Mouse (Mus musculus) liver, postnatal 0 days (tissue): ENCODE measurements at regions not wholly inside any gene's neighbourhood (a gene's known extent, or its start where the extent isn't known, plus 50 kb on each side); places are given as distances from the start of the nearest gene placed in this dataset.
A peak's percentile ranks its signal among the peaks of the same experiment; 100 is the strongest.

ENCODE experiments used
- ATAC-seq: fragments of 200-750 bp; cut with Nextera tagmentation; 2 replicates; pipeline ENCODE4 v1.8.0; 2017; ENCODE audit warnings: mild to moderate bottlenecking, moderate library complexity
- DNase-seq: peaks from one replicate; pipeline ENCODE4 v3.0.0-alpha.2; 2016
- H3K27ac ChIP-seq: fragments of 300-500 bp; sonication (generic); 2 replicates; pipeline ENCODE4 v1.5.1; 2014; ENCODE audit warnings: antibody characterized with exemption, moderate library complexity, mild to moderate bottlenecking, low read depth
- H3K27me3 ChIP-seq: fragments of 300-500 bp; sonication (generic); 2 replicates; pipeline ENCODE4 v1.6.1; 2014; ENCODE audit warnings: low read length, control low read depth, mixed read lengths; ENCODE audit not compliant: insufficient read depth
- H3K36me3 ChIP-seq: fragments of 300-500 bp; sonication (generic); replicated peaks from 2 replicates; pipeline ENCODE4 v1.6.1; 2014; ENCODE audit warnings: mild to moderate bottlenecking, control low read depth, low read length, moderate library complexity, mixed read lengths; ENCODE audit not compliant: insufficient read depth
- H3K4me1 ChIP-seq: fragments of 300-500 bp; sonication (generic); 2 replicates; pipeline ENCODE4 v1.6.1; 2014; ENCODE audit warnings: antibody characterized with exemption, mild to moderate bottlenecking, control low read depth; ENCODE audit not compliant: insufficient read depth
- H3K4me2 ChIP-seq: fragments of 300-500 bp; sonication (generic); 2 replicates; pipeline ENCODE4 v1.6.1; 2014; ENCODE audit warnings: low read depth, mild to moderate bottlenecking, low read length, moderate library complexity, mixed read lengths
- H3K4me3 ChIP-seq: fragments of 300-500 bp; sonication (generic); 2 replicates; pipeline ENCODE4 v1.5.1; 2014; ENCODE audit warnings: low read depth, low read length
- H3K9ac ChIP-seq: fragments of 300-500 bp; sonication (generic); replicated peaks from 2 replicates; pipeline ENCODE4 v1.6.1; 2014; ENCODE audit warnings: mild to moderate bottlenecking, moderate library complexity
- H3K9me3 ChIP-seq: fragments of 300-500 bp; sonication (generic); 2 replicates; pipeline ENCODE4 v1.6.1; 2016; ENCODE audit warnings: mild to moderate bottlenecking, control low read depth, low read length, mixed read lengths
- CTCF ChIP-seq: sonication (generic); IDR thresholded peaks from 2 replicates; pipeline ENCODE4 v1.5.1; 2016; ENCODE audit warnings: antibody characterized with exemption, low read depth
- EP300 ChIP-seq: IDR thresholded peaks from 2 replicates; pipeline ENCODE4 v1.6.1; 2016; ENCODE audit warnings: antibody characterized with exemption, low read depth, mild to moderate bottlenecking
- WGBS: fragments of 180-500 bp; shearing (Covaris S2); extraction: QIAGEN DNeasy Blood & Tissue Kit; methylation state at CpG from one replicate; pipeline ENCODE4 v1.1.7; 2014; ENCODE audit not compliant: insufficient replicate concordance; 5-methylcytosine and 5-hydroxymethylcytosine counted together

GRCm38 (mm10) chr8:109059152-109059551 lies 434.7 kb upstream of the Pmfbp1 start:
- no peak overlapping the region for H3K27ac ChIP-seq
- H3K27me3 ChIP-seq, result no peaks in the 10 kb centered on the region
- H3K9ac ChIP-seq, result no peak overlapping the region
- WGBS, result 78% methylated on average over 5 of the region's 5 CpGs
- TF ChIP-seq EP300, result no peak
- no peak for TF ChIP-seq CTCF
- no peaks in the 10 kb centered on the region for H3K9me3 ChIP-seq
- ATAC-seq (no peak), DNase-seq (no peak)
- H3K4me3 ChIP-seq, result no peak overlapping the region
- no peaks in the 10 kb centered on the region for H3K36me3 ChIP-seq
- H3K4me2 ChIP-seq, result no peak overlapping the region
- H3K4me1 ChIP-seq, result no peaks in the 10 kb centered on the region

- Histone ChIP-seq H3K36me3 (no peaks in the 10 kb centered on the region), H3K9ac (no peak overlapping the region), H3K27me3 (no peaks in the 10 kb centered on the region), H3K9me3 (no peaks in the 10 kb centered on the region), H3K4me1 (no peaks in the 10 kb centered on the region), H3K4me3 (no peak overlapping the region), H3K27ac (no peak overlapping the region), H3K4me2 (no peak overlapping the region)
- TF ChIP-seq EP300, result peak; percentile 49
- no peak for TF ChIP-seq CTCF
- peak; percentile 82 for ATAC-seq
- DNase-seq, result no peak
These were observed 431.5 kb upstream of the Pmfbp1 start for GRCm38 (mm10) chr8:109062376-109062775.

GRCm38 (mm10) chr8:109073715-109074114 lies 420.1 kb upstream of the Pmfbp1 start:
- Histone ChIP-seq H3K27ac (no peak overlapping the region), H3K9me3 (no peaks in the 10 kb centered on the region), H3K4me2 (no peak overlapping the region), H3K27me3 (0 out of 2 replicates have a peak, but pooled peaks cover 2% of the 10 kb centered on the region), H3K4me3 (no peak overlapping the region), H3K9ac (no peak overlapping the region), H3K4me1 (peaks cover 2% of the 10 kb centered on the region; the same call in 1 of the 2 replicates), H3K36me3 (no peaks in the 10 kb centered on the region)
- ATAC-seq, result no peak
- WGBS, result 75% methylated on average over 4 of the region's 4 CpGs
- no peak for DNase-seq
- TF ChIP-seq EP300 (no peak), CTCF (no peak)

DNA sequence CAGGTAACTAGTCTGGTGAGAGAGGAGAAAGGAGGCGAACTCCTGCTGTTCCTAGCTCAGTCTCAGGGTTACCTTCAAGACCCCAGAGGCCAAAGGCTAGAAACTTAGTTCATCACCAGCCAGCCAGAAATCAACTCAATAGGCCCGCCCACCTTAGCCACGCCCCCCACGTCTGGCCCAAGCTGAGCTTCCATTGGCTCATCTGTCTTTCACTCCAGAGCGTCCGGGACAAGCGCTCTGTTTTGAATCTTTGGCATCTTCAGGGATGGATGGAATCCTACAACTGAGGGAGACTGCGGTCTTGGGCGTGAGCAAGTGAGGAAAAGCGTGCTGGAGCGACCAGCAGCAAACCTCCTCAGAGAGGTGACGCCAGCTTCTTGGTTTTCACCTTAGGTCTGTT lies 418.8 kb upstream of the Pmfbp1 start:
- Histone ChIP-seq H3K4me2 (peak overlapping the region; percentile 19; the same call in 1 of the 2 replicates), H3K4me1 (peaks cover 2% of the 10 kb centered on the region; the same call in 1 of the 2 replicates), H3K9me3 (no peaks in the 10 kb centered on the region), H3K27me3 (0 out of 2 replicates have a peak, but pooled peaks cover 2% of the 10 kb centered on the region), H3K4me3 (no peak overlapping the region), H3K9ac (no peak overlapping the region), H3K27ac (no peak overlapping the region), H3K36me3 (no peaks in the 10 kb centered on the region)
- DNase-seq (peak; percentile 28), ATAC-seq (no peak)
- TF ChIP-seq CTCF (no peak), EP300 (no peak)
- 24% methylated on average over 12 of the region's 12 CpGs for WGBS

DNA sequence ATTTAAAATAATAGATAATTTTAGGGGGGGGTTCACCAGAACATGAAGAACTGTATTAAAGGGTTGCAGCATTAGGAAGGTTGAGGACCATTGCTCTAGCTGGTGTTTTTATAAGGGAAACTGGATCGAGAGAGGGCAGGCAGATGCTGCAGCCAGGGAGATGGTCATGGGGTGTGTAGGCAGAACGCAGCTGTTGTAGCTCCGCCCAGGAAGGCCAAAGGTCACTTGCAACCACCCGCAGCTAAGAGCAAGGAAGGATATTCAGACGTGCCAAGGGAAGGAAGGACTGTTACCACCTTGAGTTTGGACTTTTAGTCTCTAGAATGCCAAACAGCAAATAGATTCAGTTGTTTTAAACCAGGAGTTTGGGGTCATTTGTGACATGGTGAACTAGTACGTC lies 414.6 kb upstream of the Pmfbp1 start:
- peaks cover 2% of the 10 kb centered on the region; the same call in 1 of the 2 replicates for H3K4me1 ChIP-seq
- H3K36me3 ChIP-seq, result no peaks in the 10 kb centered on the region
- no peak overlapping the region for H3K9ac ChIP-seq
- H3K4me3 ChIP-seq, result no peak overlapping the region
- H3K27me3 ChIP-seq, result 0 out of 2 replicates have a peak, but pooled peaks cover 2% of the 10 kb centered on the region
- ATAC-seq (no peak), DNase-seq (no peak)
- H3K27ac ChIP-seq, result no peak overlapping the region
- H3K9me3 ChIP-seq, result no peaks in the 10 kb centered on the region
- TF ChIP-seq EP300 (no peak), CTCF (no peak)
- 65% methylated on average over 6 of the region's 6 CpGs for WGBS
- no peak overlapping the region for H3K4me2 ChIP-seq

DNA sequence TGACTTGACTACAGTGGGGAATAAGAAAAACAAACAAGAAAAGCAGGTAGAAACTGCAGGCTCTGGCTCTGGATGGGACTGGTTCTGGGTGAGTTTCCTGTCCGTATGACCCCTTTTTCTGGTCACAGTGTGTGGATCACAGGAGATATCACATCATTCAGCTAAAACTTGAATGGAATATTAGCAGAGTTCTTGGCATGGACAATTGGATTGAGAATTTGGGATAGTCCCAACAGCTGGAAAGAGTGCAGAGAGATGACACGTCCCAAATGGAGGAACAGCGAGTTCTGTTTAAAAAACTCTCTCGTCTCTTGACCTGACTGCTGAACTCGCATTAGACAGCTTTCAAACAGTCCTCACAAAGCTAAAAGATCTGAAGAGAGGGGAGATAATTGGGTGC lies 412.5 kb upstream of the Pmfbp1 start:
- Histone ChIP-seq H3K27ac (no peak overlapping the region), H3K36me3 (no peaks in the 10 kb centered on the region), H3K9ac (no peak overlapping the region), H3K27me3 (no peaks in the 10 kb centered on the region), H3K9me3 (no peaks in the 10 kb centered on the region), H3K4me3 (no peak overlapping the region), H3K4me2 (no peak overlapping the region), H3K4me1 (no peaks in the 10 kb centered on the region)
- WGBS, result 76% methylated on average over 5 of the region's 5 CpGs
- DNase-seq (no peak), ATAC-seq (no peak)
- TF ChIP-seq CTCF (no peak), EP300 (no peak)

DNA sequence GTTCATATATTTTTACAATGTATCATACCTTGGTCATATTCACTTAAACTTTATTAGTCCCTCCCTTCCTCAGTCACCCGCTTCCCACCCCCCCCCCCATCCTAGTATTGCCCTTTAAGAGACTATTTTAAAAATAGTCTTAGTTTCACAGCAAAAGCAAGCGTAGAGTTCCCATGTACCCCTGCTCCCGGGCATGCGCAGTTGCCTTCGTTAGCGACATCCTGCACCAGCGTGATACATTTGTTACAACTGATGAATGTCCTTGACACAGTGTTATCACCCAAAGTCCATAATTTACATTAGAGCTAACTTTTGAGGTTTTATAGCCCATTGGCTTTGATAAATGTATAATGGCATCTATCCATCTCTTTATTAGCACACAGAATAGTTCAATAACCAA lies 408.7 kb upstream of the Pmfbp1 start:
- DNase-seq (no peak), ATAC-seq (no peak)
- TF ChIP-seq CTCF (no peak), EP300 (no peak)
- Histone ChIP-seq H3K36me3 (no peaks in the 10 kb centered on the region), H3K9ac (no peak overlapping the region), H3K27ac (no peak overlapping the region), H3K9me3 (no peaks in the 10 kb centered on the region), H3K27me3 (no peaks in the 10 kb centered on the region), H3K4me1 (no peaks in the 10 kb centered on the region), H3K4me3 (no peak overlapping the region), H3K4me2 (no peak overlapping the region)
- 81% methylated on average over 7 of the region's 7 CpGs for WGBS
